Mouse (Mus musculus) cerebellum, postnatal 4 days (tissue): Measurements from ENCODE around the gene Psme3.

Source experiments
- DNase-seq, 2 experiments: peaks; one replicate each; pipeline ENCODE4 v3.0.0; 2022; ENCODE audit warnings: low spot score in 2 of 2, mixed read lengths in 1 of 2

Psme3 gene

GRCm38 (mm10) chr11:101351721-101352111 lies 35.7 kb downstream of the Psme3 start:
- DNase-seq: no peak

DNA sequence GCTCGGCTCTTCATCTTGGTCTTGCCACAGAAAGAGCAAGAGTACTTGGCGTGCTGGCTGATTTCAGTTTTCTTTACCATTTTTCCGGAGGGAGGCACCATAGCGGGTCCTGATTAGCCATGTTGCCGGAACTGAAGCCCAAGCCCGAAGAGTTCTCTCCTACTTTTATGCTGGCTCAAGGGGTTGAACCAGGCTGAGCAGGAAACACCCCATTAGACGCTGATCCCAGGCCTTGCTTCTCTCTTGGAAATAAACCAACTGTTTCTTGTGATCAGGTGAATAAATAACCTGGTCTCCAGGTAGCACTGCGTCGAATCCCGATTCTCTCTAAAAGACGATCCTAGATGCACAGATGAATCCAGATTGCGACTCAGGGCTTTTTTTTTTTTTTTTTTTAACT lies 37.4 kb downstream of the Psme3 start:
- no peak for DNase-seq

DNA sequence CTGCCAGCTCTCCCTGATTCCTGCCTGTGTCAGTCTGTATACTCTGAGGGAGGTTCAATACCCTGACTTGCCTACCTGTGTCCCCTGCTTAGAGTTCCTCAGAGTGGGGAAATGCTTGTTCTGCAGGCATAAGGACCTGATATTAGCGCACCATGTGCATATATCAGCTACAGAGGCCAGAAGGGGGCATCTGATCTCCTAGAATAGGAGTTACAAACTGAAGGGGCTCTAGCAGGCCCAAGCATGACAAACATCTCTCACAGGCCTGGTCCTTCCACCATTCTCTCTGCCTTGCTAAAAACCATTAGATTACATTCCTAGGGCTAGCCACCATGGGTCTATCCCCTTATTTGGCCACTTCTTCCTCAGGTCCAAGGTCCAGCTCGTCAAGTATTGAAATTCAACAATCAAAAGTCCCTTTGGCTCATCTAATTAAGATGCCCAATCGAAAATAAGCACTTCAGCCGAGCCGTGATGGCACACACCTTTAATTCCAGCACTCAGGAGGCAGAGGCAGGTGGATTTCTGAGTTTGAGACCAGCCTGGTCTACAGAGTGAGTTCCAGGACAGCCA lies 38.5 kb downstream of the Psme3 start:
- DNase-seq: no peak

GRCm38 (mm10) chr11:101355916-101356315 lies 39.9 kb downstream of the Psme3 start:
- no peak for DNase-seq

DNA sequence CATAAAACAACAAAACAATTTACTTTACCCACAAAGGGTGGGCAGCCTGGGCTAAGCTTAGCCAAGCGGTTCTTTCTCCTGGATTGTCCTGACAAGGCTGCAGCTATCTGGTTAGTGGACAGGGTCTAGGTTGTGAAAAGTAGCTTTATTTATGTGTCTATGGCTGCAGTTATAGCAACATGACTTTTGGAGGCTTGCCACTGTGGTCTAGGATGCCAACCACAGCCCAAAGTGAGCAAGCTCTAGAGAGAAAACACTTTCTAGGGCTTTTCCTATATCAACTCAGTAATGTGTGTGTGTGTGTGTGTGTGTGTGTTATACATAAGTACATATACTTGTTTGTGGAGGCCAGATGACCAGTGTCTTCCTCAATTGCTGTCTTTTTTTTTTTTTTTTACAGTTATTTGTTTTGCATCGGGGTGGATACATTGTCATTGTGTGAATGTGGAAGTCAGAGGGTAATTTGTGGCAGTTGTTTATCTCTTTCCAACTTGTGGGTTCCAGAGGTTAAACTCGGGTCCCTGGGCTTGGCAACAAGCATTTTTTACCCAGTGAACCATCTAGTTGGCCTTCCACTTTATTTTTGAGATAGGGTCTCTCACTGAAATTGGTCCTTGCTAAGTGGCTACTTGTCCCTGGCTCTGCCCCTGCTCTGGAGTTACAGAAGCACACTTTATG lies 41.6 kb downstream of the Psme3 start:
- DNase-seq: no peak

GRCm38 (mm10) chr11:101359776-101360175 lies 43.8 kb downstream of the Psme3 start:
- DNase-seq: no peak

GRCm38 (mm10) chr11:101360651-101361113 lies 44.7 kb downstream of the Psme3 start:
- no peak for DNase-seq

GRCm38 (mm10) chr11:101364531-101364931 lies 48.5 kb downstream of the Psme3 start:
- DNase-seq: no peak

DNA sequence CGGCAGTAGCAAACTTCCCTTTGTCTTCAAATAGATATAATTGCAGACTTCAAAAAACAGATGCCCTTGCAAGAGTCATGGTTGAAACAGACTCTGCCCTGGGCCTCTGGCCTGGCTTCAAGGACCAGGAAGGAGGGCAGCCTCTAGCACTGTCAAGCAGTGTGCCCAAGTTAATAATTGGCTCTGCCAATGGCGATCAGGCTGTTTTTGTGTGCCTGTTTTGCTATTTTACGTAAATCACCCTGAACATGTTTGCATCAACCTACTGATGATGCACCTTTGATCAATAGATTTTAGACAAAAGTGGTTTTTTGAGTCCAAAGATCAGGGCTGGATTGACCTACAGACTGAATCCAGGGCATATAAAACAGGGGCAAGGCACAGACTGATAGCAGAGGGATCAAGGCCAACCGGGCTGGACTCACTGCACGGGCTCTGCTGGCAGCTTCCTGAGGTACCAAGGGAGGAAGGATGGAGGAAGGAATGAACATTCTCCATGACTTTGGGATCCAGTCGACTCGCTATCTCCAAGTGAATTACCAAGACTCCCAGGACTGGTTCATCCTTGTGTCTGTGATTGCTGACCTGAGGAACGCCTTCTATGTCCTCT lies 51.4 kb downstream of the Psme3 start, which contains the start of gene G6pc:
TSS of gene G6pc (plus strand) at position 236 of the 610 bp plus-strand sequence.
- DNase-seq: no peak

- no peak for DNase-seq
Observed at GRCm38 (mm10) chr11:101370141-101370540, 54.1 kb downstream of the Psme3 start.
